Mouse (Mus musculus): ENCODE measurements at regions not wholly inside any gene's neighbourhood (a gene's known extent, or its start where the extent isn't known, plus 50 kb on each side); places are given as distances from the start of the nearest gene placed in this dataset.

GRCm38 (mm10) chr15:13375590-13375989 lies 202.1 kb upstream of the Cdh6 start:
- TF ChIP-seq CTCF (IDR thresholded peaks at IDR 0.05; ENCODE audit: low read depth) (no peak), EP300 (IDR thresholded peaks at IDR 0.05; ENCODE audit: low read depth) (no peak)

All from liver, postnatal 0 days (tissue).